Mouse (Mus musculus): ENCODE data around the gene Zdhhc19. TPM values are rescaled to one million over a fixed set of nuclear protein-coding genes. Genes with fewer than 3 reads are reported as not detected.

Gene Zdhhc19
- polyA plus RNA-seq, 1 experiment, result 0.30 TPM

- no peak for DNase-seq (ENCODE audit: low read depth)
These were observed 17.9 kb downstream of the Zdhhc19 start for GRCm38 (mm10) chr16:32513948-32514347.

GRCm38 (mm10) chr16:32516006-32516962, 20.2 kb downstream of the Zdhhc19 start:
- no peak for DNase-seq (ENCODE audit: low read depth)

- no peak for DNase-seq (ENCODE audit: low read depth)
These were observed 21.9 kb downstream of the Zdhhc19 start for GRCm38 (mm10) chr16:32517785-32518481.

GRCm38 (mm10) chr16:32519656-32520371, 23.7 kb downstream of the Zdhhc19 start:
- DNase-seq (ENCODE audit: low read depth), result no peak

GRCm38 (mm10) chr16:32520372-32520748, 24.3 kb downstream of the Zdhhc19 start:
- no peak for DNase-seq (ENCODE audit: low read depth)

GRCm38 (mm10) chr16:32522578-32523194, 26.6 kb downstream of the Zdhhc19 start:
- no peak for DNase-seq (ENCODE audit: low read depth)

GRCm38 (mm10) chr16:32523462-32524243, 27.6 kb downstream of the Zdhhc19 start:
- peak; percentile 82 for DNase-seq (ENCODE audit: low read depth)

GRCm38 (mm10) chr16:32524244-32524615, 28.2 kb downstream of the Zdhhc19 start:
- DNase-seq (ENCODE audit: low read depth), result no peak

- no peak for DNase-seq (ENCODE audit: low read depth)
These were observed 30.8 kb downstream of the Zdhhc19 start for GRCm38 (mm10) chr16:32526906-32527305.

GRCm38 (mm10) chr16:32532878-32533826, 37.1 kb downstream of the Zdhhc19 start:
- DNase-seq (ENCODE audit: low read depth), result no peak

- no peak for DNase-seq (ENCODE audit: low read depth)
These were observed 39.2 kb downstream of the Zdhhc19 start for GRCm38 (mm10) chr16:32535157-32535751.

GRCm38 (mm10) chr16:32537867-32538660, 42.0 kb downstream of the Zdhhc19 start:
- DNase-seq (ENCODE audit: low read depth), result no peak

GRCm38 (mm10) chr16:32538761-32539255, 42.7 kb downstream of the Zdhhc19 start:
- DNase-seq (ENCODE audit: low read depth), result no peak

- DNase-seq (ENCODE audit: low read depth), result peak; percentile 91
These were observed 45.5 kb downstream of the Zdhhc19 start for GRCm38 (mm10) chr16:32541338-32542179.

- no peak for DNase-seq (ENCODE audit: low read depth)
These were observed 47.4 kb downstream of the Zdhhc19 start for GRCm38 (mm10) chr16:32543422-32543821.

GRCm38 (mm10) chr16:32547156-32548068, 51.3 kb downstream of the Zdhhc19 start:
- DNase-seq (ENCODE audit: low read depth), result no peak

Data from gonadal fat pad, adult 2 months (tissue).